Comparison of ENCODE assay signal across 18 mouse cellular contexts in genomic region chr6:90319475-90320191, GRCm38 (mm10). TPM values are rescaled to one million over a fixed set of nuclear protein-coding genes. Genes with fewer than 3 reads are reported as not detected.
A peak's percentile ranks its signal among the peaks of the same experiment; 100 is the strongest.
DNase-seq lines count a peak whose midpoint lies in the region; ATAC-seq lines count a peak whose summit lies in the region.
"Had no signal": no experiment of that assay in that cellular context is flagged by ENCODE, and none has a peak within 500 bp of the region (broad histone marks: within the 10 kb centered on the region; RNA-seq: fewer than 3 reads in every experiment).

No protein-coding gene starts in this region.

- H3K9me3 ChIP-seq in forebrain, embryonic 16.5 days (ENCODE audit: control insufficient read depth, low read length): no peaks in the 10 kb centered on the region
- H3K9me3 ChIP-seq in forebrain, embryonic 14.5 days (replicated peaks; ENCODE audit: control insufficient read depth, low read length): no peaks in the 10 kb centered on the region
- no peaks in the 10 kb centered on the region for H3K9me3 ChIP-seq in hindbrain, embryonic 12.5 days (replicated peaks)

- no peak overlapping the region for H3K4me3 ChIP-seq in forebrain, embryonic 16.5 days (replicated peaks; ENCODE audit: low read length)
- no peak overlapping the region for H3K4me3 ChIP-seq in forebrain, embryonic 14.5 days (ENCODE audit: low read depth, low read length)
- H3K4me3 ChIP-seq in hindbrain, embryonic 12.5 days: no peak overlapping the region
- H3K4me3 ChIP-seq: forebrain, embryonic 10.5 days had no signal

- DNase-seq in forebrain, embryonic 14.5 days (ENCODE audit: low spot score): no peak
- peak; percentile 14 to 16 for DNase-seq in layer of hippocampus, postnatal 36 days
- DNase-seq in layer of hippocampus, adult 11-12 months (ENCODE audit: low spot score): no peak
- peak; percentile 28 for DNase-seq in heart, postnatal 25 days (ENCODE audit: low spot score)
- no peak for DNase-seq in embryo, embryonic 9.5 days (ENCODE audit: extremely low spot score)
- DNase-seq: lung, embryonic 14.5 days; midbrain, embryonic 14.5 days; thymus, adult 18-20 months had no signal

- no peak overlapping the region for H3K27ac ChIP-seq in forebrain, embryonic 16.5 days (ENCODE audit: low read length)
- no peak overlapping the region for H3K27ac ChIP-seq in forebrain, embryonic 14.5 days (ENCODE audit: low read depth, low read length)
- no peak overlapping the region for H3K27ac ChIP-seq in hindbrain, embryonic 12.5 days
- H3K27ac ChIP-seq: forebrain, embryonic 10.5 days had no signal

- H3K9ac ChIP-seq in forebrain, embryonic 16.5 days (replicated peaks; ENCODE audit: low read depth, low read length): no peak overlapping the region
- no peak overlapping the region for H3K9ac ChIP-seq in forebrain, embryonic 14.5 days (ENCODE audit: low read length)
- H3K9ac ChIP-seq in hindbrain, embryonic 12.5 days: no peak overlapping the region
- H3K9ac ChIP-seq: lung, embryonic 14.5 days had no signal

- whole genome bisulfite sequencing in forebrain, embryonic 16.5 days: 75% methylated on average over 7 of the region's 7 CpGs
- 82% methylated on average over 7 of the region's 7 CpGs for WGBS in forebrain, embryonic 14.5 days
- WGBS in hindbrain, embryonic 12.5 days: 82% methylated on average over 7 of the region's 7 CpGs

- peak; percentile 4; the same call in 1 of the 2 replicates for ATAC-seq in forebrain, embryonic 16.5 days
- ATAC-seq in forebrain, embryonic 14.5 days: no peak
- peak; percentile 42; the same call in 1 of the 2 replicates for ATAC-seq in common myeloid progenitor, adult 5-6 weeks (replicated peaks; ENCODE audit: low read depth, poor library complexity, severe bottlenecking)
- ATAC-seq in hindbrain, embryonic 12.5 days (ENCODE audit: low FRiP score): no peak
- ATAC-seq: activated CD4-positive, CD25-positive, alpha-beta regulatory T cell, adult 4 months had no signal

- no peaks in the 10 kb centered on the region; the same call in 1 of the 2 replicates for H3K4me1 ChIP-seq in forebrain, embryonic 16.5 days (replicated peaks; ENCODE audit: control insufficient read depth, insufficient read depth, low read length)
- no peaks in the 10 kb centered on the region for H3K4me1 ChIP-seq in forebrain, embryonic 14.5 days (ENCODE audit: control insufficient read depth, insufficient read depth, low read length)
- no peaks in the 10 kb centered on the region for H3K4me1 ChIP-seq in hindbrain, embryonic 12.5 days
- H3K4me1 ChIP-seq: forebrain, embryonic 10.5 days had no signal

- no peak overlapping the region for H3K4me2 ChIP-seq in forebrain, embryonic 16.5 days (ENCODE audit: low read length)
- no peak overlapping the region for H3K4me2 ChIP-seq in forebrain, embryonic 14.5 days (ENCODE audit: low read length)
- H3K4me2 ChIP-seq in hindbrain, embryonic 12.5 days (replicated peaks): no peak overlapping the region
- H3K4me2 ChIP-seq: lung, embryonic 14.5 days had no signal

- intact Hi-C loops in heart, postnatal 25 days (cut with DNase I): loop anchor here (10.0 kb wide), 1 partner anchor 635 kb away; no protein-coding TSS in a partner anchor

- H3K27me3 ChIP-seq in forebrain, embryonic 16.5 days (replicated peaks; ENCODE audit: control insufficient read depth, insufficient read depth, low read length): no peaks in the 10 kb centered on the region
- H3K27me3 ChIP-seq in forebrain, embryonic 14.5 days (replicated peaks; ENCODE audit: control insufficient read depth, insufficient read depth, low read length): no peaks in the 10 kb centered on the region
- H3K27me3 ChIP-seq in hindbrain, embryonic 12.5 days: no peaks in the 10 kb centered on the region

- H3K36me3 ChIP-seq in forebrain, embryonic 16.5 days (ENCODE audit: control insufficient read depth, insufficient read depth): no peaks in the 10 kb centered on the region
- H3K36me3 ChIP-seq in forebrain, embryonic 14.5 days (ENCODE audit: control insufficient read depth, insufficient read depth, low read length): no peaks in the 10 kb centered on the region
- no peaks in the 10 kb centered on the region for H3K36me3 ChIP-seq in hindbrain, embryonic 12.5 days
- H3K36me3 ChIP-seq: forebrain, embryonic 10.5 days had no signal

RNA-seq across cellular contexts. Expression of gene Chst13, which starts 5.4 kb away (rescaled TPM):
- polyA plus RNA-seq in forebrain, embryonic 16.5 days (2015; fragmentation: Nextera tagmentation; extraction: Ambion mirVana): not detected in 2 replicates
- not detected in 2 replicates for polyA plus RNA-seq in forebrain, embryonic 14.5 days (2014; fragmentation: Nextera tagmentation; extraction: Ambion mirVana)
- not detected for total RNA-seq in layer of hippocampus, postnatal 36 days (2021)
- 0.29 TPM in 1 of 2 replicates, not detected in the other for total RNA-seq in common myeloid progenitor, adult 5-6 weeks (2017)
- not detected for total RNA-seq in heart, postnatal 25 days (2021)
- 0.17 TPM in 1 of 2 replicates, not detected in the other for polyA plus RNA-seq in hindbrain, embryonic 12.5 days (2016; fragmentation: Nextera tagmentation; extraction: Ambion mirVana)
- total RNA-seq: MEL had no signal
- polyA plus RNA-seq: activated CD4-positive, CD25-positive, alpha-beta regulatory T cell, adult 4 months; forebrain, embryonic 10.5 days; heart, embryonic 16.5 days; lung, embryonic 14.5 days; midbrain, embryonic 14.5 days had no signal

RNA-seq across cellular contexts. Expression of gene Uroc1, which starts 13.5 kb away (rescaled TPM):
- not detected in 2 replicates for polyA plus RNA-seq in forebrain, embryonic 16.5 days (2015; fragmentation: Nextera tagmentation; extraction: Ambion mirVana)
- polyA plus RNA-seq in forebrain, embryonic 14.5 days (2014; fragmentation: Nextera tagmentation; extraction: Ambion mirVana): not detected in 2 replicates
- total RNA-seq in layer of hippocampus, postnatal 36 days (2021): not detected
- not detected in 2 replicates for total RNA-seq in common myeloid progenitor, adult 5-6 weeks (2017)
- not detected for total RNA-seq in heart, postnatal 25 days (2021)
- polyA plus RNA-seq in hindbrain, embryonic 12.5 days (2016; fragmentation: Nextera tagmentation; extraction: Ambion mirVana): not detected in 2 replicates
- total RNA-seq: left cerebral cortex, adult 8-10 months; MEL had no signal
- polyA plus RNA-seq: activated CD4-positive, CD25-positive, alpha-beta regulatory T cell, adult 4 months; forebrain, embryonic 10.5 days; lung, embryonic 14.5 days; midbrain, embryonic 14.5 days; neural tube, embryonic 14.5 days had no signal

RNA-seq across cellular contexts. Expression of gene BC048671, which starts 18.6 kb away (rescaled TPM):
- not detected in 2 replicates for polyA plus RNA-seq in forebrain, embryonic 16.5 days (2015; fragmentation: Nextera tagmentation; extraction: Ambion mirVana)
- not detected in 2 replicates for polyA plus RNA-seq in forebrain, embryonic 14.5 days (2014; fragmentation: Nextera tagmentation; extraction: Ambion mirVana)
- not detected for total RNA-seq in layer of hippocampus, postnatal 36 days (2021)
- not detected in 2 replicates for total RNA-seq in common myeloid progenitor, adult 5-6 weeks (2017)
- not detected for total RNA-seq in heart, postnatal 25 days (2021)
- not detected in 2 replicates for polyA plus RNA-seq in hindbrain, embryonic 12.5 days (2016; fragmentation: Nextera tagmentation; extraction: Ambion mirVana)
- total RNA-seq: left cerebral cortex, adult 8-10 months; MEL had no signal
- polyA plus RNA-seq: activated CD4-positive, CD25-positive, alpha-beta regulatory T cell, adult 4 months; cortical plate, adult 2 months; forebrain, embryonic 10.5 days; heart, embryonic 16.5 days; lung, embryonic 14.5 days; midbrain, embryonic 14.5 days; neural tube, embryonic 14.5 days had no signal

RNA-seq across cellular contexts. Expression of gene Zxdc, which starts 49.7 kb away (rescaled TPM):
- 10.1 and 10.4 TPM in 2 replicates for polyA plus RNA-seq in forebrain, embryonic 16.5 days (2015; fragmentation: Nextera tagmentation; extraction: Ambion mirVana)
- polyA plus RNA-seq in forebrain, embryonic 14.5 days (2014; fragmentation: Nextera tagmentation; extraction: Ambion mirVana): 13.4 and 14.0 TPM in 2 replicates
- 10 to 100 TPM; 29.6 to 33.5 TPM for total RNA-seq in layer of hippocampus, postnatal 36 days (2021)
- total RNA-seq in common myeloid progenitor, adult 5-6 weeks (2017): 11.6 and 15.8 TPM in 2 replicates
- 10 to 100 TPM; 11.4 to 14.4 TPM for total RNA-seq in heart, postnatal 25 days (2021)
- 13.0 and 16.4 TPM in 2 replicates for polyA plus RNA-seq in hindbrain, embryonic 12.5 days (2016; fragmentation: Nextera tagmentation; extraction: Ambion mirVana)

Comparison
In these comparisons a context has a peak if more than half of its experiments do, and no peak if none do; other contexts are left out.
1. ATAC-seq: peak in forebrain, embryonic 16.5 days (single experiment) and common myeloid progenitor, adult 5-6 weeks (single experiment); none in forebrain, embryonic 14.5 days (single experiment) and hindbrain, embryonic 12.5 days (single experiment).
2. DNase-seq: peak in layer of hippocampus, postnatal 36 days (2 of 2) and heart, postnatal 25 days (single experiment); none in forebrain, embryonic 14.5 days (single experiment), layer of hippocampus, adult 11-12 months (single experiment) and embryo, embryonic 9.5 days (single experiment).